Comparison of ENCODE assay signal across 14 mouse cellular contexts in the genomic region with DNA sequence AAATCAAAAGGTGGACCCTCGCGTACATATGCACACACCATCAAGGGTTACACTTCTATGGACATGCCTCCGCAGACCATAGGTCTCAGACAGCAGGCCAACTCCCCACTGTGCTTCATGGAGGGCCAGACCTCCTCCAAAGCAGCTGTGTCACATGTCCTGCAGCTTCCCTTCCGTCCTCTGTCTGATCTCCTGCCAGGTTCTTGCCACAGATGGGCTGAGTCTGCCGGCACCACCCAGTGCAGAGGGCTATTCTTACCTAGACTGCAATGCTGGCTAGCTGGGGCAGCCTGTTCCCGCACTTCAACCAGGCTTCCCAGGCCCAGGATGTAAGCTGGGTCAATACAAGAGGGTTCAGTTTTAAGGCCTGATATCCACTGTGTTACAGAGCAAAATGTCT.
DNase-seq lines count a peak whose midpoint lies in the region; ATAC-seq and TF ChIP-seq lines count a peak whose summit lies in the region.
"Had no signal": no experiment of that assay in that cellular context is flagged by ENCODE, and none has a peak within 500 bp of the region (broad histone marks: within the 10 kb centered on the region; RNA-seq: fewer than 3 reads in every experiment).

No protein-coding gene starts in this region.

- intact Hi-C loops in left cerebral cortex, adult 2 months (cut with DNase I) = no loop called here

- H3K9ac ChIP-seq in CH12.LX (ENCODE audit: insufficient read depth, low read depth) = no peak overlapping the region
- H3K9ac ChIP-seq: hindbrain, embryonic 12.5 days; liver, embryonic 12.5 days had no signal

- DNase-seq in frontal cortex, postnatal 14 days (ENCODE audit: low spot score in 2 of 2) = no peak
- DNase-seq in left cerebral cortex, adult 2 months (ENCODE audit: extremely low spot score in 1 of 2, low spot score in 2 of 2) = no peak
- no peak for DNase-seq in left cerebral cortex, adult 11 months (ENCODE audit: low spot score)
- no peak for DNase-seq in CH12.LX (ENCODE audit: extremely low read depth)
- DNase-seq in brain, adult 2 months (ENCODE audit: low read depth, low spot score) = peak; percentile 75
- no peak for DNase-seq in ovary, postnatal 14 days (ENCODE audit: low spot score)
- DNase-seq: kidney, adult 2 months had no signal

- TF ChIP-seq RAD21 in CH12.LX (IDR thresholded peaks at IDR 0.05; ENCODE audit: low read depth, low read length) = no peak

- no peaks in the 10 kb centered on the region for H3K27me3 ChIP-seq in CH12.LX (replicated peaks)
- H3K27me3 ChIP-seq: hindbrain, embryonic 12.5 days; liver, embryonic 12.5 days had no signal

- no peak for TF ChIP-seq POLR2A in CH12.LX (IDR thresholded peaks at IDR 0.05; ENCODE audit: low read depth, low read length)

- TF ChIP-seq CTCF in left cerebral cortex, adult 2 months (IDR thresholded peaks at IDR 0.05) = no peak
- TF ChIP-seq CTCF in CH12.LX (conservative IDR thresholded peaks at IDR 0.05 in 1 of 2, IDR thresholded peaks at IDR 0.05 in 1 of 2; ENCODE audit: low read depth in 2 of 2, low read length in 2 of 2) = no peak

- H3K9me3 ChIP-seq in CH12.LX (replicated peaks; ENCODE audit: low read length) = no peaks in the 10 kb centered on the region
- H3K9me3 ChIP-seq: embryonic facial prominence, embryonic 10.5 days; hindbrain, embryonic 12.5 days; liver, embryonic 12.5 days; midbrain, embryonic 10.5 days had no signal

- H3K27ac ChIP-seq in left cerebral cortex, adult 2 months = peak overlapping the region; percentile 82
- no peak overlapping the region for H3K27ac ChIP-seq in CH12.LX (ENCODE audit: insufficient read depth, low read depth)
- H3K27ac ChIP-seq: embryonic facial prominence, embryonic 10.5 days; hindbrain, embryonic 12.5 days; liver, embryonic 12.5 days; midbrain, embryonic 10.5 days had no signal

- H3K36me3 ChIP-seq in CH12.LX (replicated peaks in 1 of 2; ENCODE audit: control insufficient read depth in 1 of 2, insufficient read depth in 1 of 2, low read length in 1 of 2) = peaks cover 0 to 2% of the 10 kb centered on the region in 2 experiments
- H3K36me3 ChIP-seq: embryonic facial prominence, embryonic 10.5 days; liver, embryonic 12.5 days; midbrain, embryonic 10.5 days had no signal

- H3K4me1 ChIP-seq in CH12.LX (ENCODE audit: control insufficient read depth in 1 of 2, insufficient read depth in 2 of 2) = peaks cover 50 to 74% of the 10 kb centered on the region in 2 experiments
- H3K4me1 ChIP-seq: embryonic facial prominence, embryonic 10.5 days; hindbrain, embryonic 12.5 days; liver, embryonic 12.5 days had no signal

- no peak for TF ChIP-seq EP300 in CH12.LX (IDR thresholded peaks at IDR 0.05; ENCODE audit: low read length)

- dilution Hi-C loops in CH12.LX (cut with MboI; ENCODE audit: extremely low pct_ligation_motif_present, extremely low pct_unique_long_range_greater_than_20kb, low sequenced_read_pairs) = no loop called here

- no peak overlapping the region; the same call in 1 of the 2 replicates for H3K4me2 ChIP-seq in CH12.LX (ENCODE audit: insufficient read depth, low read depth, poor library complexity, severe bottlenecking)
- H3K4me2 ChIP-seq: hindbrain, embryonic 12.5 days; liver, embryonic 12.5 days had no signal

- peak; percentile 36 for ATAC-seq in frontal cortex, adult (ENCODE audit: low TSS enrichment)
- no peak for ATAC-seq in inflammation-experienced regulatory T-cells, adult 6 months
- ATAC-seq: CD4-positive, CD25-positive, alpha-beta regulatory T cell, adult 4 months; liver, embryonic 12.5 days had no signal

- in situ Hi-C loops in CH12.LX (cut with MboI; ENCODE audit: low pct_ligation_motif_present, low pct_unique_long_range_greater_than_20kb, low sequenced_read_pairs) = no loop called here

- H3K4me3 ChIP-seq in left cerebral cortex, adult 2 months = no peak overlapping the region
- peak overlapping the region in 2 of 3 experiments; percentile 40 to 53 for H3K4me3 ChIP-seq in CH12.LX (replicated peaks in 1 of 3; ENCODE audit: low read depth in 2 of 3, low read length in 2 of 3, poor library complexity in 1 of 3)
- H3K4me3 ChIP-seq: embryonic facial prominence, embryonic 10.5 days; hindbrain, embryonic 12.5 days; liver, embryonic 12.5 days; midbrain, embryonic 10.5 days had no signal

- H3K79me2 ChIP-seq in CH12.LX (replicated peaks; ENCODE audit: control insufficient read depth, extremely low read depth, insufficient read depth, poor library complexity, severe bottlenecking) = no peaks in the 10 kb centered on the region

TF ChIP-seq in CH12.LX, 34 proteins besides CTCF, POLR2A, EP300 and RAD21:
- TF ChIP-seq MAZ (IDR thresholded peaks at IDR 0.05; ENCODE audit: low read depth, low read length) (no peak), USF1 (IDR thresholded peaks at IDR 0.05; ENCODE audit: low read depth, low read length) (no peak), ZKSCAN1 (IDR thresholded peaks at IDR 0.05; ENCODE audit: borderline replicate concordance, low read depth, low read length) (no peak), TBP (conservative IDR thresholded peaks at IDR 0.05; ENCODE audit: low read depth, low read length) (no peak)
